Mouse (Mus musculus): ENCODE measurements at regions not wholly inside any gene's neighbourhood (a gene's known extent, or its start where the extent isn't known, plus 50 kb on each side); places are given as distances from the start of the nearest gene placed in this dataset.

DNA sequence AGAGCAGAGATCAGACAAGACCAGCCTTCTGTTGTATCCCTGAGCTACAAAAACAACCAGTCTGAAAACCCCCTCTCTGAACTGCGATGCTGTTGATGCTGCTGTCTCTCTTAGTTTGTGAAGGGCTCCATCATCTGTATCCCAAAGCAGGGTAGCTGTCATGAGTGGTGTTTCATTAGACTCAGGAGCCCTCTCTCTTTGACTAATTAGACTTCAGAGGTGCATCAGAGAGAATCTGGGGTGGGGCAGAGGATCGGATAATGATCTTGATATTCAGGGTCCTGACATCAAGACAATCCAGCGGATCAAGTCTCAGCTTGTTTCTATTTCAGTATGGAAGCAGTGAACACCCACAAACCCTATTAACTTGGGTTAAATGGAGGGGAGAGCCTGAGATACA is 70.6 kb upstream of the Slc24a4 start:
- no peak for ATAC-seq (ENCODE audit: insufficient number of reproducible peaks, low FRiP score, low TSS enrichment)

DNA sequence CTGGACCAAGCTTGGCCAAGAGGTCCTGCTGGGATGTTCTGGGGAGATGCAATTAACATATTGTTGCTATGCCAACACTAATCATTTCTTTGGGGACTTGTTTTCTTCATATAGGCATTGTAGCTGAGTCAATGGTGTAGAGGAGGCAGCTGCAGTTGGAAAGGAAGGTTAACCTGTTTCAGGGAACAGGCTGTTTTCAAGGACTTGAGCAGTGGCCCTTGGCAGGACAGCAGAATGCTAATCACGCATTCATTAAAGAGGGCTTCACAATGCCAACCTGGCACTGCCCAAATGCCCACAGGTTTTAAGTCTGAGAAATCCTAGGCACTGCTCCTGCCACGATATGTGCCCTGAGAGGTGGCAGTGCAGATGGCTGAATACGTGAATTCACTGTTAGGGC is 70.1 kb upstream of the Slc24a4 start:
- 0 out of 2 replicates have a peak, but pooled peaks have one; percentile 47 for ATAC-seq (ENCODE audit: insufficient number of reproducible peaks, low FRiP score, low TSS enrichment)

- ATAC-seq (ENCODE audit: insufficient number of reproducible peaks, low FRiP score, low TSS enrichment): no peak
Observed at GRCm38 (mm10) chr12:102061096-102061495, 67.4 kb upstream of the Slc24a4 start.

DNA sequence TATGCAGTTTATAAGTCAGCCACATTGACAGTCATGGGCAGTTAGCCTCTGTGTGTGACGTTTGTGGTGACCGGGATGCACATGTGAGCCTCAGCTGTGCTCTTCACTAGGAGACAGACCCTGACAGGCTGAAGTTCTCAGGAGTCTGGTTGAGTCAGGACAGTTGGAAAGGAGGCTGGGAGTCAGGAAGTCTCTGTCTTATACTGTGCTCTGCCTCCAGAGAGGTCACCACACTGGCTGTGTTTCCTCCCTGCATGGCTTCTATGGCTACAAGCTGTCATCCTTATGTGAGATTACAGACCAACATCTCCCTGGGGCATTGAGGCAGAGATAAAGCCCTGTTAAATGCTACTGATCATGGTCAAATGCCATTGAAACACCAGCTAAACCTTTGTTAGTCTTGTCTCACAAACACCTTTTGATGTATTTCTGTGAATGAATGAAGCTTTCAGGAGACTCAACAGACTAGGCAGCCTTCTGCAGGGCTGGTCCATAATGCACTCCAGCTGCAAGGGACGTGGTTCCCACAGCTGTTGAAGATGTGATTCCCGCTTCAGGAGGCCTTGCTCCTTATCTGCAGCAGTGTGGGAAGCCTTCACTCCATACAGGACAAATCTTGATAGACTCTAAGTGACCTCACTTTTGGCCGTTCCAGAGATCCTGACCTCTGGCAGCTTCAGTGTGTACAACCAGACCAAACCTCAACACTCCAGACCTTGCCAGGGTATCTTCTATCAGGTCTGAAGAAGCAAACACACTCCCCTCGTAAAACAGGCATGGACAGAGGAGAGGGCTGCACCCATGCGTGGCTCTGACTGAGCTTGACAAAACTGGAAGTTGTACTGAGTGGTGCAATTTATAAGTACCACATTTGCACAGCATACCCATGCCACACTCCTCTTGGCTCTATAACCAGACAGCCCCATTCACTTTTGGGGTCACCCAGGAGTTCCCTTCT is 66.6 kb upstream of the Slc24a4 start:
- ATAC-seq (ENCODE audit: insufficient number of reproducible peaks, low FRiP score, low TSS enrichment): no peak

DNA sequence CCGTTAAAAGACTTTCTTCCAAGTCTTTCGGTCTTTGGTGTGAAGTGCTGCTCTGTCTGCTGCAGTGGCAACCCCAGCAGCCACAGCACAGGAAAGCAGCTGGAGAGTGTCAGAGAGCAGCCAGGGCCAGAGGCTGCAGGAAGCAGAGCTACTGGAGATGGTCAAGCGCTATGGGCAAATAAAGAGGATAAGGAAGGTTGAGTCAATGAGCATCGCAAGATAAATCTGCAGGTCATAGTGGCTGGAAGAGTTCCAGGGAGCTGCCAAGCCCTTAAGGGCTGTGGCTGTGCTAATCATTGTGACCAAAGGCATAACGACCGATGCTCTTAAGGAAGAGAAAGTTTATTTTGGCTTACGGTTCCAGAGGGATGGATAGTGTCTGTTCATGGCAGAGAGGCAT is 65.9 kb upstream of the Slc24a4 start:
- no peak for ATAC-seq (ENCODE audit: insufficient number of reproducible peaks, low FRiP score, low TSS enrichment)

GRCm38 (mm10) chr12:102063211-102063610 is 65.3 kb upstream of the Slc24a4 start:
- ATAC-seq (ENCODE audit: insufficient number of reproducible peaks, low FRiP score, low TSS enrichment): no peak

GRCm38 (mm10) chr12:102064710-102065325 is 63.7 kb upstream of the Slc24a4 start:
- ATAC-seq (ENCODE audit: insufficient number of reproducible peaks, low FRiP score, low TSS enrichment): no peak

DNA sequence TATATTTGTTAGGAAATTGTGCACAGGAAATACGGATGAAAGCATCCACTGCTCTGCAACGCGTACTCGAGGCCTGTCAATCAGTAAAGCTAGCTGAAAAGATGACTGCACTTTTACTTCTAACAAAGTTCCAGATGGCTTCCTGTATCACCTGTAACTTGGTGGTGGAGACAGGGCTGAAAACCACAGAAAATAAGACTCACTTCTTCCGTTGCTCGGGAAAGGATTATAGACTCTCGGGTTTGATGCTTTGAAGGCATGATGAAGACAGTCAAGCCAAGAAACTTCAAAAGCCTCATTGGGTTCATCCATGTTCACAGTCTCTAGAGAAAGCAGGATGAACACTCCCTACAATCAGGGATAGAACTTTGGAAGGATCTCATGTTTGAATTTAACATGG is 60.8 kb upstream of the Slc24a4 start:
- ATAC-seq (ENCODE audit: insufficient number of reproducible peaks, low FRiP score, low TSS enrichment): no peak

- no peak for ATAC-seq (ENCODE audit: insufficient number of reproducible peaks, low FRiP score, low TSS enrichment)
Observed at GRCm38 (mm10) chr12:102069521-102070201, 58.9 kb upstream of the Slc24a4 start.

DNA sequence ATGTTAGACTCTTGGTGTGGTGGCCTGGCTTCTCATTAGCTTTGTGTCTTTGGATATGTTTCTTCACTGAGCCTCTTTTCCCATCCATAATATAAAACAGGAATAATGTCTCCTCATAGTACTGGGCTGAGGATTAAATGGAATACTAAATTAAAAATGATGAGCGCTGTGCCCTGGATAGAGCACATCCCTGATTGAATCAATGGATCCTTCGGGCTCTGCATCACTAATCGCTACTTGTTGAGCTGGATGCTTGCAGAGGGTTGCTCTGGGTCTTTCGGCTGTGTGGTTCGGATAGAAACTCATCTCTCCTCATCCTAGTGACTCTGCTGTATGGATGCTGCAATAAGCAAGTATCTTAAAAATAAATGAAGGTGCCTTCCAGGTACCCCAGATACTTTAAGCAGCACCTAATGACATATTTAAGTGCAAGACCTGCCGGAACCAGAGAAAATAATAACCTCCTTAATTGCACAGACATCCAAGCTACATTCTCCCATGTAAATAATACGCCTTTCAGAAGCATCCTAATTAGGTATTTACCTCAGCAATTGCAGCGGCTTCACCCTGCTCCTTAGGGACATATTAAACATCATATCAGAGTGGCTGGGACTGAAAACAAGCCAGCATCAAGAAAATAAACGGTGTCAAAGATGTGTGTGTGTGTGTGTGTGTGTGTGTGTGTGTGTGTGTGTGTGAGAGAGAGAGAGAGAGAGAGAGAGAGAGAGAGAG is 56.5 kb upstream of the Slc24a4 start:
- ATAC-seq (ENCODE audit: insufficient number of reproducible peaks, low FRiP score, low TSS enrichment): no peak

DNA sequence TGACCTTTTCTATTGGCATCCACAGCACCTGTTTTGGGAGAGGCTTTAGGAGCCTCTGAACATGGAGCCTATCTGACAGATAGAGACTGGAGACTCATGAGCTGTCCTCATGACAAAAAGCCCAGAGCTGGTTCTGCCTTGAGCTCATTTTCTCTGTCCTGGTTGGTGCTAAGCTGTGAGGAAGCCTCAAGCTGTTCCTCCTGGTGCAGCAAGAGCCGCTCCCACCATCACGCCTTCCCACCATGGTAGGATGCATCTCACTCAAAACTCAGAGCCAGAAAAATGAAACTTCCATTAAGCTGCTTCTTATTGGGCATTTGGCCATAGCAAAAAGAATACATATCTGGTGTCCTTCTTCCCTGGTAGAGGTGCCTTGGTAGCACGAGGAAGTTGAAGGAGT is 55.0 kb upstream of the Slc24a4 start:
- ATAC-seq (ENCODE audit: insufficient number of reproducible peaks, low FRiP score, low TSS enrichment): no peak

GRCm38 (mm10) chr12:102076298-102076697 is 52.2 kb upstream of the Slc24a4 start:
- ATAC-seq (ENCODE audit: insufficient number of reproducible peaks, low FRiP score, low TSS enrichment): no peak

Data from cerebellum, adult (tissue).